Mouse (Mus musculus) common myeloid progenitor, adult 5-6 weeks (primary cell): ENCODE measurements around the gene Ngrn. TPM values are rescaled to one million over a fixed set of nuclear protein-coding genes. Genes with fewer than 3 reads are reported as not detected.

Experiments
- ATAC-seq: replicated peaks from 2 replicates; pipeline ENCODE4 v1.8.0; 2016; ENCODE audit warnings: low read depth, mild to moderate bottlenecking, moderate TSS enrichment, inconsistent platforms; ENCODE audit not compliant: poor library complexity, severe bottlenecking
- total RNA-seq: library from RNA; stranded (forward); fragments of 200-1000, 187-1606 nt; gene quantifications from 2 replicates; pipeline ENCODE4 v1.2.3, GENCODE M21; 2017

The Ngrn gene
- total RNA-seq, 1 experiment from 2014 or later: 31.0 TPM

DNA sequence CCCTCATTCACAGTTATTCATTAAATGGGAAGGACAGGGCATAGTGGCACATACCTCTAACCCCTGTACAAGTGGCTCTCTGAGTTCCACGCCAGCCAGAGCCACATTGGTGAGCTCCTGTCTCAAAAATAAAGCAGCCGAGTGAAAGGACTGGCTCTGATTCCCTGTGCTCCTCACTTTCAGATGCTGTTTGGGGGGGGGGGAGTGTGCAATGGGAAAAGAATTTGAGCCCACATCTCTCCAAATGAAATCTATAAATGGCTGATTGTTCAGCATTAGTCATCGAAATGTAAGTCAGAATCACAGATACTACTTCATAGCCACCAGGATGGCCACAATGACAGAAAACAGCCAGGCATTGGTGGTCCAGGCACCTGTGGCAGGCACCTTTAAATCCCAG, 36.0 kb downstream of the Ngrn start:
- no peak for ATAC-seq

DNA sequence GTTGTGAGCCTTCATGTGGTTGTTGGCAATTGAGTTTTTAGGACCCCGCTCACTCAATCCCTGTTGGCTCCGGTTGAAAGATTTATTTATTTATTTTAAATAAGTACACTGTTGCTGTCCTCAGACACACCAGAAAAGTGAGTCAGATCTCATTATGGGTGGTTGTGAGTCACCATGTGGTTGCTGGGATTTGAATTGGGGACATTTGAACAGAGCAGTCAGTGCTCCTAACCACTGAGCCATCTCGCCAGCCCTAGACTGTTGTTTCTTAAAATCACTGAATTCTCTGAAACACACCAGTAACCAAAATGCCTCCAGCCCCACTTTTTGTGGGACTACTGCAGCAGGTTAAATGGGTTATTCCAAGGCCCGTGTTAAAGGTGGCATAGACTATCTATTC, 37.7 kb downstream of the Ngrn start:
- ATAC-seq: no peak

DNA sequence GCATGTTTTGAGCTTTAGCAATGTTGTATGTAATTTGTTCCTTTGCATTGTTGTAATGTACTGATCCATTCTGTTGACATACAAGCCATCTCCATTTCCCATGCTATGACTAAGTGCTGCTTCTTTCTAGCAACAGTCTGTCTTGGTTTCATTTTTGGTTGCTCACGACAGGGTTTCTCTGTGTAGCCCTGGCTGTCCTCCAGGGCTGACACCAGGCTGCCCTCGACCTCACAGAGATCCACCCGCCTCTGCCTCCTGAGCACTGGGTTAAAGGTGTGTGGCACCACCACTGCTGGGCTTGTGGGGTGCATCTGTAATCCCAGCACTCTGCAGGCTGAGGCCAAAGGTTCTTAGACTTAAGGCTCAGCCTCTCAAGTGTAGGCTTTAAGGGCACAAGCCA, 38.6 kb downstream of the Ngrn start:
- no peak for ATAC-seq

DNA sequence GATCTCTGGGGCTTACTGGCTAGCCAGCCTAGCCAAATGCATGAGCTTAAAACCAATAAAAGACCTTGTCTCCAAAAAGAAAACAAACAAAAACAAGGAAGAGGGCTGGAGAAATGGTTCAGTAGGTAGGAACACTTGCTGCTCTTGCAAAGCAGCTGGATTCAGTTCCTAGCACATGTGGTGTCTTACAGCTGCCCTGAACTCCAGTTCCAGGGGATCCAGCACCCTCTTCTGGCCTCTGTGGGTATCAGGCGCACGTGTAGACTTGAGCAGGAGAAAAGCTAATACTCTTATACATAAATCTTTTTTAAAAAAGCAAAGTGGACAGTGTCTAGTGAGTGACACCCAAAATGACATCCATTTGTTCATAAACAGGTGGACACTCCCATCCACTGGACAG, 40.5 kb downstream of the Ngrn start:
- ATAC-seq: no peak

DNA sequence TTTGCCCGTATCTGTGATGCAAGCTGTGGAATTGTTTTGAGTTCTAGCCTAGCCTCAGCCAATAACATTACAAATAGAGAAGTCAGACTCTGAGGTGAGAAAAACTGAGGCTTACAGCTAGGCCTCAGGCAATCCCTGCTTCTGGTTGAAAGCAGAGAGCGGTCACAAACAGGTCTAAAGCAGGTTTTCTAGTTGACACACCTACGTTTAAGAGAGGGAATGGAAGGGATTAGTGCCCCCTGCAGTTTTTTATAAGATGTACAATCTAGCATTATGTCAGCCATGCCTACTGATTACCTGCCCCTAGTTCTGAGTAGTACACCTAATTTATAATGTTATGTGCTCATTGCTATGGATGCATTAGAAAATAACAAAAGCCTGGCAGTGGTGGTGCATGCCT, 46.8 kb downstream of the Ngrn start:
- ATAC-seq: no peak

DNA sequence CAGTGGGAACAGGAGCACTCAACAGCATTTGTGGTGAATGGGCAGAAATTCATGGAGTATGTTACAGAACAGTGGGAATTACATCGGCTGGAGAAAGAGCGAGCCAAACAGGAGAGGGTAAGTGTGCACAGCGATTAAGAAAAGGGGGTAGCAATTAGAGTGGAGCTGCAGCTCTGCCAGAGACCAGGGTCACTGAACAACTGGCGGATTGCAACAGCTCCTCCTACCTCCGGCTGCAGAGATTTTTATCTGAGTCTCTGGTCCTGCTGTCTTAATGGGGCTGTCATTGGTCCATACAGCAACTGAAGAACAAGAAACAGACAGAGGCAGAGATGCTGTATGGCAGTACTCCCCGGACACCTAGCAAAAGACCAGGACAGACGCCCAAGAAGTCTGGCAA, 49.8 kb downstream of the Ngrn start:
- ATAC-seq: no peak

Other genes with a start within 250 kb of the Ngrn start
- 17.8 and 20.4 TPM in 2 replicates for gene Zfp710, start 236.4 kb upstream of the Ngrn start, total RNA-seq
- 233 and 240 TPM in 2 replicates for gene Idh2, start 145.8 kb upstream of the Ngrn start, total RNA-seq
- gene Sema4b, start 74.4 kb upstream of the Ngrn start, total RNA-seq: 4.8 and 6.3 TPM in 2 replicates
- gene Cib1, start 28.4 kb upstream of the Ngrn start, total RNA-seq: 35.9 and 42.2 TPM in 2 replicates
- 0.97 and 2.2 TPM in 2 replicates for gene Gdpgp1, start 28.4 kb upstream of the Ngrn start, total RNA-seq
- gene Ttll13, start 14.8 kb upstream of the Ngrn start, total RNA-seq: 0.29 TPM in 1 of 2 replicates, not detected in the other
- gene Vps33b, start 8.4 kb downstream of the Ngrn start, total RNA-seq: 31.7 and 31.8 TPM in 2 replicates
- gene Prc1, start 33.2 kb downstream of the Ngrn start, total RNA-seq: 145 and 156 TPM in 2 replicates
- gene Rccd1, start 63.2 kb downstream of the Ngrn start, total RNA-seq: 12.6 and 19.0 TPM in 2 replicates
- 15.3 and 15.8 TPM in 2 replicates for gene Unc45a, start 79.8 kb downstream of the Ngrn start, total RNA-seq
- gene Hddc3, start 81.9 kb downstream of the Ngrn start, total RNA-seq: 10.5 and 18.4 TPM in 2 replicates
- 36.1 and 38.4 TPM in 2 replicates for gene Man2a2, start 110.2 kb downstream of the Ngrn start, total RNA-seq
- gene Fes, start 126.7 kb downstream of the Ngrn start, total RNA-seq: 70.4 and 105 TPM in 2 replicates
- gene Furin, start 144.2 kb downstream of the Ngrn start, total RNA-seq: 12.2 and 14.4 TPM in 2 replicates